7 mouse cellular contexts compared by ENCODE assay signal in the genomic region with DNA sequence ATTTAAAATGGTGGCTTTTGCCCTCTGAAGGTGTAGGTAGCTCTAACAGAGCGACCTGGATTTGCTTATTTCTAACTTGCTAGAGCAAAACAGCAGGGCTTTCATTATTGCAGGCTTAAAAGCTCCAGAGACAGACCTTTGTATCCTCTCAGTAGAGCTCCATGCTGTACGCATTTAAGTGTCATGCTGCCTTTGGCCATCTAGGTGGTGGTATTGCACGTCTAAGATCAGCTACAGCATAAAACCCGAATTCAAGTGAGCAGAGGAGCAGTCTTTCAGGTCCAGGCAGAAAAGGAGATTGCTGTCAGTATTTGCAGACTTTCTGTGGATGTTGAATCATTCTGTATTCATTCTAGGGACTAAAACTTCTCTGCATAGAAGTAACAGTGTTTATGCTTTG. TPM values are rescaled to one million over a fixed set of nuclear protein-coding genes. Genes with fewer than 3 reads are reported as not detected.
A peak's percentile ranks its signal among the peaks of the same experiment; 100 is the strongest.
DNase-seq lines count a peak whose midpoint lies in the region; ATAC-seq lines count a peak whose summit lies in the region.

No protein-coding gene starts in this region.

- WGBS in midbrain, embryonic 11.5 days = 18% methylated on average over 4 of the region's 4 CpGs
- WGBS in midbrain, embryonic 13.5 days = 19% methylated on average over 4 of the region's 4 CpGs
- 28% methylated on average over 4 of the region's 4 CpGs for WGBS in liver, embryonic 11.5 days

- peaks cover 13% of the 10 kb centered on the region for H3K4me1 ChIP-seq in midbrain, embryonic 11.5 days (ENCODE audit: control insufficient read depth, insufficient read depth, low read length)
- H3K4me1 ChIP-seq in midbrain, embryonic 13.5 days (replicated peaks) = peaks cover 30% of the 10 kb centered on the region
- peaks cover 27% of the 10 kb centered on the region for H3K4me1 ChIP-seq in liver, embryonic 11.5 days (replicated peaks; ENCODE audit: control insufficient read depth, insufficient read depth, low read length)

- no peaks in the 10 kb centered on the region for H3K27me3 ChIP-seq in midbrain, embryonic 11.5 days (ENCODE audit: control insufficient read depth, insufficient read depth, low read length)
- H3K27me3 ChIP-seq in midbrain, embryonic 13.5 days = no peaks in the 10 kb centered on the region
- no peaks in the 10 kb centered on the region for H3K27me3 ChIP-seq in liver, embryonic 11.5 days (replicated peaks; ENCODE audit: control insufficient read depth, insufficient read depth, low read length)

- H3K27ac ChIP-seq in midbrain, embryonic 11.5 days (ENCODE audit: low read depth, low read length) = no peak overlapping the region
- no peak overlapping the region for H3K27ac ChIP-seq in midbrain, embryonic 13.5 days
- no peak overlapping the region for H3K27ac ChIP-seq in liver, embryonic 11.5 days (ENCODE audit: low read depth, low read length)

- no peaks in the 10 kb centered on the region for H3K9me3 ChIP-seq in midbrain, embryonic 11.5 days (ENCODE audit: control insufficient read depth, low read length)
- no peaks in the 10 kb centered on the region for H3K9me3 ChIP-seq in midbrain, embryonic 13.5 days
- H3K9me3 ChIP-seq in liver, embryonic 11.5 days (ENCODE audit: control insufficient read depth, low read length) = no peaks in the 10 kb centered on the region

- no peak for ATAC-seq in midbrain, embryonic 11.5 days (ENCODE audit: low FRiP score)
- no peak for ATAC-seq in midbrain, embryonic 13.5 days
- ATAC-seq in hematopoietic stem cell, adult 5-6 weeks (replicated peaks in 1 of 2; ENCODE audit: insufficient read depth in 1 of 2, low FRiP score in 2 of 2, low TSS enrichment in 1 of 2, low read depth in 1 of 2, poor library complexity in 2 of 2, severe bottlenecking in 2 of 2) = peak; percentile 68 to 78
- ATAC-seq in liver, embryonic 11.5 days (replicated peaks; ENCODE audit: low FRiP score) = no peak
- ATAC-seq in neutrophil, adult 5-6 weeks (ENCODE audit: extremely low read depth, insufficient number of reproducible peaks, low FRiP score, poor library complexity, severe bottlenecking) = peak; percentile 82

- peak; percentile 91 for DNase-seq in midbrain, embryonic 11.5 days (ENCODE audit: low spot score, missing footprints)
- peak; percentile 83 for DNase-seq in R1 (ENCODE audit: low read depth, low spot score)
- peak; percentile 77 for DNase-seq in embryo, embryonic 10.5 days (ENCODE audit: low spot score)
- no peak for DNase-seq in liver, embryonic 11.5 days (ENCODE audit: low spot score)

- H3K4me3 ChIP-seq in midbrain, embryonic 11.5 days (ENCODE audit: low read depth, low read length) = no peak overlapping the region
- H3K4me3 ChIP-seq in midbrain, embryonic 13.5 days (replicated peaks) = no peak overlapping the region
- no peak overlapping the region for H3K4me3 ChIP-seq in liver, embryonic 11.5 days (ENCODE audit: low read depth, low read length)

- peaks cover 4% of the 10 kb centered on the region; the same call in 1 of the 2 replicates for H3K36me3 ChIP-seq in midbrain, embryonic 11.5 days (ENCODE audit: control insufficient read depth, insufficient read depth, low read length)
- peaks cover 19% of the 10 kb centered on the region for H3K36me3 ChIP-seq in midbrain, embryonic 13.5 days
- H3K36me3 ChIP-seq in liver, embryonic 11.5 days (ENCODE audit: control insufficient read depth, insufficient read depth, low read length) = peaks cover 11% of the 10 kb centered on the region

- H3K4me2 ChIP-seq in midbrain, embryonic 11.5 days = no peak overlapping the region
- H3K4me2 ChIP-seq in midbrain, embryonic 13.5 days (replicated peaks) = no peak overlapping the region
- peak overlapping the region; percentile 40 for H3K4me2 ChIP-seq in liver, embryonic 11.5 days

- H3K9ac ChIP-seq in midbrain, embryonic 11.5 days (ENCODE audit: low read length) = no peak overlapping the region
- no peak overlapping the region for H3K9ac ChIP-seq in midbrain, embryonic 13.5 days (replicated peaks)
- H3K9ac ChIP-seq in liver, embryonic 11.5 days (ENCODE audit: low read depth, low read length) = no peak overlapping the region

RNA-seq across cellular contexts. Expression of gene Tor1aip1, which starts 6.7 kb away (rescaled TPM):
- polyA plus RNA-seq in midbrain, embryonic 11.5 days (2014; fragmentation: Nextera tagmentation; extraction: Ambion mirVana) = 35.3 and 37.8 TPM in 2 replicates
- 27.2 and 29.5 TPM in 2 replicates for polyA plus RNA-seq in midbrain, embryonic 13.5 days (2015; fragmentation: Nextera tagmentation; extraction: Ambion mirVana)
- total RNA-seq in hematopoietic stem cell, adult 5-6 weeks (2017) = 25.0 and 32.0 TPM in 2 replicates
- 29.3 and 31.7 TPM in 2 replicates for polyA plus RNA-seq in liver, embryonic 11.5 days (2014; fragmentation: Nextera tagmentation; extraction: Ambion mirVana)
- total RNA-seq in neutrophil, adult 5-6 weeks (2017) = 84.5 and 98.7 TPM in 2 replicates

RNA-seq across cellular contexts. Expression of gene Tor1aip2, which starts 7.8 kb away (rescaled TPM):
- 115 and 131 TPM in 2 replicates for polyA plus RNA-seq in midbrain, embryonic 11.5 days (2014; fragmentation: Nextera tagmentation; extraction: Ambion mirVana)
- 73.3 and 74.6 TPM in 2 replicates for polyA plus RNA-seq in midbrain, embryonic 13.5 days (2015; fragmentation: Nextera tagmentation; extraction: Ambion mirVana)
- total RNA-seq in hematopoietic stem cell, adult 5-6 weeks (2017) = 65.9 and 81.2 TPM in 2 replicates
- polyA plus RNA-seq in liver, embryonic 11.5 days (2014; fragmentation: Nextera tagmentation; extraction: Ambion mirVana) = 92.8 and 104 TPM in 2 replicates
- total RNA-seq in neutrophil, adult 5-6 weeks (2017) = 53.5 and 59.8 TPM in 2 replicates

Comparison
In these comparisons a context has a peak if more than half of its experiments do, and no peak if none do; other contexts are left out.
1. ATAC-seq: peak in hematopoietic stem cell, adult 5-6 weeks (2 of 2) and neutrophil, adult 5-6 weeks (single experiment); none in midbrain, embryonic 11.5 days (single experiment), midbrain, embryonic 13.5 days (single experiment) and liver, embryonic 11.5 days (single experiment).